Mouse (Mus musculus) hindbrain, postnatal 0 days (tissue): ENCODE data around the gene Abhd6. TPM values are rescaled to one million over a fixed set of nuclear protein-coding genes. Genes with fewer than 3 reads are reported as not detected.

Experiments used
- ATAC-seq: fragments of 200-750 bp; cut with Nextera tagmentation; 2 replicates; pipeline ENCODE4 v1.8.0; 2017; ENCODE audit warnings: mild to moderate bottlenecking, moderate TSS enrichment, moderate library complexity
- DNase-seq: peaks from one replicate; pipeline ENCODE4 v3.0.0-alpha.2; 2015; ENCODE audit warnings: low spot score
- H3K27ac ChIP-seq: fragments of 300-500 bp; sonication (generic); 2 replicates; pipeline ENCODE4 v1.5.1; 2014; ENCODE audit warnings: mild to moderate bottlenecking
- H3K27me3 ChIP-seq: fragments of 300-500 bp; sonication (generic); 2 replicates; pipeline ENCODE4 v1.6.1; 2014; ENCODE audit warnings: low read length, mixed read lengths; ENCODE audit not compliant: insufficient read depth
- H3K36me3 ChIP-seq: fragments of 300-500 bp; sonication (generic); 2 replicates; pipeline ENCODE4 v1.6.1; 2014; ENCODE audit warnings: low read length, mixed read lengths; ENCODE audit not compliant: insufficient read depth
- H3K4me1 ChIP-seq: fragments of 300-500 bp; sonication (generic); 2 replicates; pipeline ENCODE4 v1.6.1; 2014; ENCODE audit warnings: antibody characterized with exemption, low read length, mixed read lengths; ENCODE audit not compliant: insufficient read depth
- H3K4me2 ChIP-seq: fragments of 300-500 bp; sonication (generic); 2 replicates; pipeline ENCODE4 v1.6.1; 2014; ENCODE audit warnings: low read depth, mild to moderate bottlenecking, low read length, moderate library complexity, mixed read lengths
- H3K4me3 ChIP-seq: fragments of 300-500 bp; sonication (generic); 2 replicates; pipeline ENCODE4 v1.5.1; 2014; ENCODE audit warnings: low read length
- H3K9ac ChIP-seq: fragments of 300-500 bp; sonication (generic); replicated peaks from 2 replicates; pipeline ENCODE4 v1.6.1; 2014; ENCODE audit warnings: mild to moderate bottlenecking, low read length, moderate library complexity, mixed read lengths
- H3K9me3 ChIP-seq: fragments of 300-500 bp; sonication (generic); 2 replicates; pipeline ENCODE4 v1.6.1; 2016; ENCODE audit warnings: low read length, mixed read lengths
- CTCF ChIP-seq: IDR thresholded peaks from 2 replicates; pipeline ENCODE4 v1.5.1; 2016; ENCODE audit warnings: antibody characterized with exemption, control low read depth, low read depth
- WGBS: fragments of 180-500 bp; shearing (Covaris S2); extraction: QIAGEN DNeasy Blood & Tissue Kit; methylation state at CpG from one replicate; pipeline ENCODE4 v1.1.7; 2014; 5-methylcytosine and 5-hydroxymethylcytosine counted together
- polyA plus RNA-seq: library from polyadenylated mRNA; unstranded; fragments of >200 nt; fragmentation: Nextera tagmentation; extraction: Ambion mirVana; gene quantifications from 2 replicates; pipeline ENCODE4 v1.2.1, GENCODE M21; 2015
- total RNA-seq: library from RNA; depleted of rRNA; stranded (reverse); fragments of >200 nt; gene quantifications from 2 replicates; pipeline ENCODE4 v1.2.3, GENCODE M21; 2014

Abhd6 gene
- total and polyA plus RNA-seq, 2 experiments from 2014 or later, result 14.8 to 36.5 TPM

- WGBS, result 97% methylated on average over 7 of the region's 7 CpGs
- no peak overlapping the region for H3K4me2 ChIP-seq
These were observed 50.0 kb downstream of the Abhd6 start for GRCm38 (mm10) chr14:8052661-8053060.

GRCm38 (mm10) chr14:8054310-8055102 lies 51.8 kb downstream of the Abhd6 start:
- ATAC-seq (0 out of 2 replicates have a peak, but pooled peaks have one; percentile 7), DNase-seq (no peak)
- no peak overlapping the region for H3K9ac ChIP-seq
- peaks cover 15% of the 10 kb centered on the region; the same call in 1 of the 2 replicates for H3K36me3 ChIP-seq
- H3K4me2 ChIP-seq, result no peak overlapping the region
- H3K4me1 ChIP-seq, result no peaks in the 10 kb centered on the region
- no peak for TF ChIP-seq CTCF
- H3K27ac ChIP-seq, result no peak overlapping the region
- 29% methylated on average over 17 of the region's 17 CpGs for WGBS
- H3K4me3 ChIP-seq, result no peak overlapping the region
- no peaks in the 10 kb centered on the region for H3K27me3 ChIP-seq
- H3K9me3 ChIP-seq, result no peaks in the 10 kb centered on the region

More at GRCm38 (mm10) chr14:8052661-8053060, 50.0 kb downstream of the Abhd6 start:
- H3K36me3 ChIP-seq, result peaks cover 25% of the 10 kb centered on the region
- no peak overlapping the region for H3K27ac ChIP-seq
- no peaks in the 10 kb centered on the region for H3K4me1 ChIP-seq
- no peaks in the 10 kb centered on the region for H3K9me3 ChIP-seq
- DNase-seq (no peak), ATAC-seq (no peak)
- no peaks in the 10 kb centered on the region for H3K27me3 ChIP-seq
- no peak for TF ChIP-seq CTCF
- no peak overlapping the region for H3K4me3 ChIP-seq
- no peak overlapping the region for H3K9ac ChIP-seq

- TF ChIP-seq CTCF, result no peak
- no peak overlapping the region for H3K4me3 ChIP-seq
- H3K27me3 ChIP-seq, result no peaks in the 10 kb centered on the region
- WGBS, result 91% methylated on average over 5 of the region's 5 CpGs
- H3K27ac ChIP-seq, result no peak overlapping the region
- no peak for ATAC-seq
- peaks cover 8% of the 10 kb centered on the region; the same call in 1 of the 2 replicates for H3K36me3 ChIP-seq
- H3K4me2 ChIP-seq, result no peak overlapping the region
- DNase-seq, result no peak
- no peaks in the 10 kb centered on the region for H3K9me3 ChIP-seq
- no peaks in the 10 kb centered on the region for H3K4me1 ChIP-seq
- H3K9ac ChIP-seq, result no peak overlapping the region
These were observed 53.4 kb downstream of the Abhd6 start for GRCm38 (mm10) chr14:8056076-8056475.

- H3K27me3 ChIP-seq, result no peaks in the 10 kb centered on the region
- ATAC-seq (no peak), DNase-seq (no peak)
- H3K4me2 ChIP-seq, result no peak overlapping the region
- H3K36me3 ChIP-seq, result peaks cover 8% of the 10 kb centered on the region; the same call in 1 of the 2 replicates
- TF ChIP-seq CTCF, result no peak
- WGBS, result 95% methylated on average over 7 of the region's 7 CpGs
- H3K27ac ChIP-seq, result no peak overlapping the region
- H3K9ac ChIP-seq, result no peak overlapping the region
- H3K9me3 ChIP-seq, result no peaks in the 10 kb centered on the region
- no peak overlapping the region for H3K4me3 ChIP-seq
- no peaks in the 10 kb centered on the region for H3K4me1 ChIP-seq
These were observed 57.2 kb downstream of the Abhd6 start for GRCm38 (mm10) chr14:8059938-8060337.

GRCm38 (mm10) chr14:8062076-8062475 lies 59.4 kb downstream of the Abhd6 start:
- no peak overlapping the region for H3K4me3 ChIP-seq
- TF ChIP-seq CTCF, result no peak
- H3K9me3 ChIP-seq, result no peaks in the 10 kb centered on the region
- peak; percentile 62; the same call in 1 of the 2 replicates for ATAC-seq
- H3K4me2 ChIP-seq, result no peak overlapping the region
- no peak for DNase-seq
- no peak overlapping the region for H3K9ac ChIP-seq
- no peaks in the 10 kb centered on the region for H3K27me3 ChIP-seq
- WGBS, result 34% methylated on average over 3 of the region's 3 CpGs
- peak overlapping the region; percentile 64; the same call in 1 of the 2 replicates for H3K27ac ChIP-seq
- no peaks in the 10 kb centered on the region for H3K4me1 ChIP-seq
- no peaks in the 10 kb centered on the region for H3K36me3 ChIP-seq

GRCm38 (mm10) chr14:8062537-8063301 lies 60.0 kb downstream of the Abhd6 start:
- TF ChIP-seq CTCF, result no peak
- DNase-seq (peak; percentile 54), ATAC-seq (peak; percentile 59; the same call in 1 of the 2 replicates)

More at GRCm38 (mm10) chr14:8062537-8063301, 60.0 kb downstream of the Abhd6 start:
- no peaks in the 10 kb centered on the region for H3K4me1 ChIP-seq
- H3K27ac ChIP-seq, result peak overlapping the region; percentile 64
- H3K4me3 ChIP-seq, result no peak overlapping the region
- no peak overlapping the region for H3K4me2 ChIP-seq
- WGBS, result 26% methylated on average over 3 of the region's 3 CpGs
- no peaks in the 10 kb centered on the region for H3K27me3 ChIP-seq
- H3K9ac ChIP-seq, result no peak overlapping the region
- no peaks in the 10 kb centered on the region for H3K9me3 ChIP-seq
- H3K36me3 ChIP-seq, result no peaks in the 10 kb centered on the region
